Mouse (Mus musculus) heart, embryonic 16.5 days (tissue): Measurements from ENCODE around the gene Gm7356. TPM values are rescaled to one million over a fixed set of nuclear protein-coding genes. Genes with fewer than 3 reads are reported as not detected.
"Not testable (repeated sequence)": the region's sequence is repeated elsewhere in the genome, so short reads cannot be mapped to it uniquely, and the experiment has no call there.

ENCODE experiments used
- ATAC-seq: fragments of 200-750 bp; cut with Nextera tagmentation; replicated peaks from 2 replicates; pipeline ENCODE4 v1.8.0; 2017; ENCODE audit warnings: moderate number of reproducible peaks; ENCODE audit not compliant: insufficient read depth, low FRiP score; ENCODE audit errors: extremely low read depth
- H3K27ac ChIP-seq: fragments of 300-500 bp; sonication (generic); 2 replicates; pipeline ENCODE4 v1.5.1; 2014; ENCODE audit warnings: mild to moderate bottlenecking, low read length, control low read depth, moderate library complexity
- H3K27me3 ChIP-seq: fragments of 300-500 bp; sonication (generic); 2 replicates; pipeline ENCODE4 v1.6.1; 2014; ENCODE audit warnings: low read length, mixed read lengths; ENCODE audit not compliant: control insufficient read depth, insufficient read depth
- H3K36me3 ChIP-seq: fragments of 300-500 bp; sonication (generic); 2 replicates; pipeline ENCODE4 v1.6.1; 2014; ENCODE audit not compliant: control insufficient read depth, insufficient read depth
- H3K4me1 ChIP-seq: fragments of 300-500 bp; sonication (generic); 2 replicates; pipeline ENCODE4 v1.6.1; 2014; ENCODE audit warnings: low read length, mixed read lengths; ENCODE audit not compliant: control insufficient read depth, insufficient read depth
- H3K4me2 ChIP-seq: fragments of 300-500 bp; sonication (generic); 2 replicates; pipeline ENCODE4 v1.6.1; 2014; ENCODE audit warnings: low read depth, mild to moderate bottlenecking, control low read depth, low read length
- H3K4me3 ChIP-seq: fragments of 300-500 bp; sonication (generic); 2 replicates; pipeline ENCODE4 v1.5.1; 2014; ENCODE audit warnings: mild to moderate bottlenecking, control low read depth, low read length
- H3K9ac ChIP-seq: fragments of 300-500 bp; sonication (generic); 2 replicates; pipeline ENCODE4 v1.6.1; 2014; ENCODE audit warnings: low read length, control low read depth
- H3K9me3 ChIP-seq: fragments of 300-500 bp; sonication (generic); replicated peaks from 2 replicates; pipeline ENCODE4 v1.6.1; 2016; ENCODE audit warnings: low read length; ENCODE audit not compliant: control insufficient read depth
- WGBS: fragments of 180-500 bp; shearing (Covaris S2); extraction: QIAGEN DNeasy Blood & Tissue Kit; methylation state at CpG from one replicate; pipeline ENCODE4 v1.1.7; 2014; 5-methylcytosine and 5-hydroxymethylcytosine counted together
- polyA plus RNA-seq: library from polyadenylated mRNA; unstranded; fragments of >200 nt; fragmentation: Nextera tagmentation; extraction: Ambion mirVana; gene quantifications from 2 replicates; pipeline ENCODE4 v1.2.1, GENCODE M21; 2015

Gm7356 gene
- polyA plus RNA-seq, 1 experiment from 2014 or later, result not detected

- not testable (repeated sequence) for H3K9ac ChIP-seq, ATAC-seq, H3K36me3 ChIP-seq, H3K4me1 ChIP-seq, H3K27me3 ChIP-seq, H3K4me3 ChIP-seq, H3K27ac ChIP-seq, H3K9me3 ChIP-seq, H3K4me2 ChIP-seq
- 52% methylated on average over 1 of the region's 2 CpGs for WGBS
Measured at GRCm38 (mm10) chr17:13958129-13958528, 45.4 kb downstream of the Gm7356 start.

GRCm38 (mm10) chr17:13951570-13951969 is 51.9 kb downstream of the Gm7356 start:
- not testable (repeated sequence) for ATAC-seq, H3K27ac ChIP-seq, H3K9ac ChIP-seq, H3K27me3 ChIP-seq, H3K36me3 ChIP-seq, H3K4me3 ChIP-seq, H3K4me1 ChIP-seq, H3K9me3 ChIP-seq, H3K4me2 ChIP-seq
- 79% methylated on average over 1 of the region's 1 CpGs for WGBS

Other genes with a start within 250 kb of the Gm7356 start
- gene Afdn, start 243.2 kb downstream of the Gm7356 start, polyA plus RNA-seq, result 40.4 and 49.9 TPM in 2 replicates
- gene Tcte2, start 241.9 kb downstream of the Gm7356 start, polyA plus RNA-seq, result 2.9 and 3.3 TPM in 2 replicates
- gene Gm7168, start 55.3 kb downstream of the Gm7356 start, polyA plus RNA-seq, result not detected in 2 replicates
- not detected in 2 replicates for gene Gm7358, start 55.8 kb upstream of the Gm7356 start, polyA plus RNA-seq
- gene Dact2, start 200.6 kb upstream of the Gm7356 start, polyA plus RNA-seq, result 2.7 and 4.6 TPM in 2 replicates